Mouse (Mus musculus) stomach, adult 2 months (tissue): ENCODE data around the gene Nom1. TPM values are rescaled to one million over a fixed set of nuclear protein-coding genes. Genes with fewer than 3 reads are reported as not detected.

Source experiments
- polyA plus RNA-seq: library from polyadenylated mRNA; depleted of rRNA; stranded (reverse); fragments of >200 nt; gene quantifications from 2 replicates; pipeline ENCODE4 v1.2.3, GENCODE M21; 2012; rRNA removed

Gene Nom1
- 0.72 and 0.82 TPM in 2 replicates for polyA plus RNA-seq

GRCm38 (mm10) chr5:29434228-29434871, at the start of gene Nom1:
Nom1 (plus strand) TSS chr5:29434664.

DNA sequence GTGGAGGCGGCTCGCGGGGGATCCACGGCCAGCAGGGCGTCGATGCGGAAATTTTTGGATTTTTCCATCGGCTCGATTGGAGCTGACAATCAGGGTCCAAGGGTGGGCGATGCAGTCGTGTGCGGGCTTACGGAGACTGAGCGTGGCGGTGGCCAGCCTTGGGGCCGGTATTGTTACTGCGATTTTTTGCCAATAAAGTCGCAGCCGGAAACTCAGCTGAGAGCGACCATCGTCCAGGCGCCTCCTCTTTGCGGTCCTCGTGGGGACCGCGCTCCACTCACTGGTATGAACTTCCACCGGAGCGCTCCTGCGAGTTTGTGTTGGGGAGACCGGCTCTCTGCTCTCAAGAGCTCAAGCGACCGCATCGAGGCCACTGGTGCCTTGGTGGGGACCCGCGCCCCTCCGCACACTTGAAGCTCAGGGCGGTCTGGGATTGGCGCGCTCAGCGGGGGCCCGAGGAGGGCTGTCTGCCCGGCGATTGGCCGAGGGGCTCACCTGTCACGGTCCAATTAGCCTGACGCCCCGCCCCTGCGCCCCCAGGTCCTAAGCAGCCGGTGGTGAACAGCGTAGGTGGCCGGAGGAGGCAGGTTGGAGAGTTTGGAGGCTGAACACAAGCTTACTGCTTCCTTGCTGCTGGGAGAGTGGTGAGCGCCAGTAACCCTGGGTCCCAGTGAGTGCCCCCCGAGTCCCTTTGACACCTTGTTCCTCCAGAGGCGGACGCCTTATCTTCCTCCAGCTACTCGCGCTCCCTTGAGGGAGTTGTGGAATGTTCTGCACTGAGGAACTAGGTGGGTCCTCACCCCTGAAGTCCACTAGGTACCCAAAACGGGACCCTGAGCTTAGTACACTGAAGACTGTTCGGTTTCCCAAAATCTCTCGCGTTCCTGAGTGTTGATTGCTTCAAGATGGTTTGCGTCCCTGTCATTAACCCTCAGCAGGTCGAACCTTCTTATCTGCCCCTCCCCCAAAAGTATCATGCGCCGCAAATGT, 44.0 kb downstream of the Nom1 start, which contains the start of gene Mnx1:
Mnx1 (minus strand) TSS at position 263 of the 990 bp plus-strand sequence.

Other genes starting within 250 kb of the Nom1 start
- gene Rnf32, start 238.7 kb upstream of the Nom1 start, polyA plus RNA-seq = 0.16 and 0.17 TPM in 2 replicates
- 0.81 and 1.5 TPM in 2 replicates for gene Lmbr1, start 56.3 kb upstream of the Nom1 start, polyA plus RNA-seq
- 0.19 and 1.1 TPM in 2 replicates for gene Mnx1, start 43.8 kb downstream of the Nom1 start, polyA plus RNA-seq
- 2.8 and 3.3 TPM in 2 replicates for gene Ube3c, start 134.6 kb downstream of the Nom1 start, polyA plus RNA-seq